Mouse (Mus musculus) adrenal gland, adult (tissue): Measurements from ENCODE around the gene Gbp7.
"Not testable (repeated sequence)": the region's sequence is repeated elsewhere in the genome, so short reads cannot be mapped to it uniquely, and the experiment has no call there.

Experiments
- DNase-seq, 2 experiments: peaks; one replicate each; pipeline ENCODE4 v3.0.0; 2022 to 2023; ENCODE audit warnings: low spot score in 1 of 2; ENCODE audit not compliant: inconsistent age in 2 of 2

Gene Gbp7

GRCm38 (mm10) chr3:142560296-142560948 is 30.3 kb downstream of the Gbp7 start:
- peak; percentile 90 to 96 for DNase-seq

GRCm38 (mm10) chr3:142561045-142561646 is 31.0 kb downstream of the Gbp7 start:
- DNase-seq, result no peak

- DNase-seq, result no peak
These were observed 31.5 kb downstream of the Gbp7 start for GRCm38 (mm10) chr3:142561666-142562065.

- DNase-seq, result not testable (repeated sequence)
These were observed 37.3 kb downstream of the Gbp7 start for GRCm38 (mm10) chr3:142567490-142567889.

- no peak for DNase-seq
These were observed 40.6 kb downstream of the Gbp7 start for GRCm38 (mm10) chr3:142570738-142571137.

GRCm38 (mm10) chr3:142577108-142577507 is 47.0 kb downstream of the Gbp7 start:
- no peak for DNase-seq

- DNase-seq, result no peak
These were observed 48.2 kb downstream of the Gbp7 start for GRCm38 (mm10) chr3:142578342-142578741.

- DNase-seq, result no peak
These were observed 52.9 kb downstream of the Gbp7 start for GRCm38 (mm10) chr3:142583067-142583466.

- DNase-seq, result no peak
These were observed 57.2 kb downstream of the Gbp7 start for GRCm38 (mm10) chr3:142587386-142587785.

- no peak for DNase-seq
These were observed 58.7 kb downstream of the Gbp7 start for GRCm38 (mm10) chr3:142588888-142589287.

GRCm38 (mm10) chr3:142590431-142591067 is 60.4 kb downstream of the Gbp7 start:
- no peak for DNase-seq

- DNase-seq, result no peak
These were observed 64.4 kb downstream of the Gbp7 start, which contains the start of gene Gbp2b for GRCm38 (mm10) chr3:142594547-142594946. Gbp2b (plus strand) TSS chr3:142594847.

GRCm38 (mm10) chr3:142597923-142598322 is 67.8 kb downstream of the Gbp7 start:
- DNase-seq, result no peak
